In genomic region chr9:82728652-82729051, GRCm38 (mm10) we compare ENCODE assay signal across 20 mouse cellular contexts.
"Had no signal": no experiment of that assay in that cellular context is flagged by ENCODE, and none has a peak within 500 bp of the region (broad histone marks: within the 10 kb centered on the region; RNA-seq: fewer than 3 reads in every experiment).

No protein-coding gene starts in this region.

- DNase-seq: kidney, adult 2 months; kidney, postnatal 10 days; kidney, postnatal 4 days; left cerebral cortex, postnatal 4 days; liver, postnatal 0 days; lung, embryonic 14.5 days; right cerebral cortex, postnatal 4 days; thymus, adult 18-20 months; thymus, postnatal 14 days; thymus, postnatal 4 days had no signal

- ATAC-seq: liver, postnatal 0 days; lung, postnatal 0 days; midbrain, embryonic 15.5 days had no signal

- H3K4me1 ChIP-seq: limb, embryonic 12.5 days; limb, embryonic 15.5 days; midbrain, embryonic 12.5 days; midbrain, embryonic 15.5 days; neural tube, embryonic 13.5 days; stomach, embryonic 15.5 days had no signal

- H3K9me3 ChIP-seq: limb, embryonic 12.5 days; limb, embryonic 15.5 days; midbrain, embryonic 12.5 days; midbrain, embryonic 15.5 days; neural tube, embryonic 13.5 days; stomach, embryonic 15.5 days had no signal

- H3K9ac ChIP-seq: limb, embryonic 12.5 days; limb, embryonic 15.5 days; liver, embryonic 14.5 days; liver, postnatal 0 days; lung, embryonic 14.5 days; midbrain, embryonic 12.5 days; midbrain, embryonic 15.5 days; neural tube, embryonic 13.5 days; stomach, embryonic 15.5 days had no signal

- H3K27ac ChIP-seq: limb, embryonic 12.5 days; limb, embryonic 15.5 days; liver, embryonic 14.5 days; macrophage; midbrain, embryonic 12.5 days; midbrain, embryonic 15.5 days; neural tube, embryonic 13.5 days; stomach, embryonic 15.5 days had no signal

- H3K4me3 ChIP-seq: limb, embryonic 12.5 days; limb, embryonic 15.5 days; midbrain, embryonic 12.5 days; midbrain, embryonic 15.5 days; neural tube, embryonic 13.5 days; stomach, embryonic 15.5 days had no signal

- H3K27me3 ChIP-seq: limb, embryonic 12.5 days; limb, embryonic 15.5 days; midbrain, embryonic 12.5 days; midbrain, embryonic 15.5 days; neural tube, embryonic 13.5 days; stomach, embryonic 15.5 days had no signal

- H3K36me3 ChIP-seq: limb, embryonic 12.5 days; limb, embryonic 15.5 days; midbrain, embryonic 12.5 days; midbrain, embryonic 15.5 days; neural tube, embryonic 13.5 days; stomach, embryonic 15.5 days had no signal

- H3K4me2 ChIP-seq: limb, embryonic 12.5 days; limb, embryonic 15.5 days; liver, embryonic 11.5 days; lung, embryonic 14.5 days; midbrain, embryonic 12.5 days; midbrain, embryonic 15.5 days; neural tube, embryonic 13.5 days; stomach, embryonic 15.5 days had no signal
